Mouse (Mus musculus) activated CD4-positive, CD25-positive, alpha-beta regulatory T cell, adult 4 months (primary cell): ENCODE data around the gene Galntl6. TPM values are rescaled to one million over a fixed set of nuclear protein-coding genes. Genes with fewer than 3 reads are reported as not detected.
"Not testable (repeated sequence)": the region's sequence is repeated elsewhere in the genome, so short reads cannot be mapped to it uniquely, and the experiment has no call there.

Source experiments
- ATAC-seq: one replicate; pipeline ENCODE4 v1.8.0; 2017
- polyA plus RNA-seq, 2 experiments: library from polyadenylated mRNA; unstranded; fragments of 100-300 nt; shearing (Covaris generic); gene quantifications; one replicate each; pipeline ENCODE4 v1.2.1; 2017

Galntl6 gene
- polyA plus RNA-seq, 2 experiments from 2014 or later: 0.09 TPM; not detected in 1

GRCm38 (mm10) chr8:57837384-57837783, 1075.1 kb downstream of the Galntl6 start:
- ATAC-seq: no peak

DNA sequence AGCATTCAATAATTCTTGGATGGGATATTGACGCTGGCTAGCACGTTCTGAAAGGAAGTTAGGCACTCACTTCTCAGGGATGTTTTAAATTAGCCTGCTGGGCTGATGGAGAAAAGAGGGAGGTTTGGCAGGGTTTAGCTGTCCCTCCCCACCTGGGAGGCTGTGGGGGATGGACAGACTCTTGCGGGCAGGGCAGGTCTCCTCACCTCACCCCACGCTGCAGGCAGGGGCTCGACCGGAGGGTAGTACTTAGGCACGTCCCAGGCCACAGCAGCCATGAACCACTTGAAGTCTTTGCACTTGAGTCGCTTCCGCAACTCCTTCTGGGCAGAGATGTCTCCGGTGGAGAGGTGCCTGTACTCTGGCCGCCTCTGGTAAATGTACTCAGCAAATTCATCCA, 1075.5 kb downstream of the Galntl6 start:
- ATAC-seq: no peak

DNA sequence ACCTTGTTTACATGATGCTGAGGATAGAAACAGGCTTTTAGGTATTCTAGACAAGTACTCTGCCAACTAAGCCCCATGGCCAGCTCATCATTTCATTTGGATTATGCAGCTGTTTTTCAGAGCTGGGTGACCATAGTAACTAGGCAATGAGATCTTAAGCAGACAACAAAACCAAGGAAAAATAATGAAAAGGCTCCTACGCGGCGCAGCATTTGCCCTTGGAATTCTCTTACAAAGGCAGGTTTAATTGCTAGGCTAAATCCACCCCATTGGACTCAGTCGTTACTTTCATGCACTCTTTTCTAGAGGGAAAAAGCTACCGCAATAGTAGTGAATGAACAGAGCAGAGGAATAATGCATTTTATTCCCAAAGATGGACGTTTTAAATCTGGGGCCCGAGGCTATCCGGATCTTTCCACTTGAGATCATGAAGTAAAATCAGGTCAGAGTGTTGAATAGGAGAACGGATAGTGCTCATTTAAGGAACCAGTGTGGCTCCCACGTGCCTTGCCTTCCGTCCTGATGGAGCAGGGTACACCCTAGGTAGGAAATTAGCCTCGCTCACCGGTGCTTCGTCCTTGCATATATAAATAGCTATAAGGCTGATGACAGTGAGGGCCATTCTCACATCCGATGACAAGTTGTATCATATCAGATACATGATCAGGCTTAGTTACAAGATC, 1076.1 kb downstream of the Galntl6 start:
- no peak for ATAC-seq

DNA sequence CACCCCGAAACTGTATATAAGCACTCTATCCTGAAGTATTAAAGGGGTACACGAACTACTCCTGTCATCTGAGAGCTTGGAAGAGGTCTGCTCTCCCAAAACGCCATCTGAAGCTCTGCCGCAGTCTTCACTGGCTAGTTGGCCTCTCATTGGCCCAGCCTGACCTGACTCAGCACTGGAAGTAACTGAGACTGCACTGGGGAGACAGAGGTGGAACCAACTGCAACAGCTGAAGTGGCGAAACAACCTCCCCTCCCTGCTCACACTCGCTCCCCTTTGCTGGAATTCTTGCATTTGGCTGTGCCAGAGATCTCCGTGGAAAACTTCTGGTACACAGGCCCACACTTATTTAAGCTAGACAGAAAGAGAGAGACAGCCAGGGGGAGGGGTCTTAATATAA, 1089.3 kb downstream of the Galntl6 start:
- ATAC-seq: no peak

GRCm38 (mm10) chr8:57816034-57816433, 1096.4 kb downstream of the Galntl6 start:
- no peak for ATAC-seq

GRCm38 (mm10) chr8:57807060-57807459, 1105.4 kb downstream of the Galntl6 start:
- ATAC-seq: no peak

GRCm38 (mm10) chr8:57805094-57805493, 1107.3 kb downstream of the Galntl6 start:
- ATAC-seq: no peak

DNA sequence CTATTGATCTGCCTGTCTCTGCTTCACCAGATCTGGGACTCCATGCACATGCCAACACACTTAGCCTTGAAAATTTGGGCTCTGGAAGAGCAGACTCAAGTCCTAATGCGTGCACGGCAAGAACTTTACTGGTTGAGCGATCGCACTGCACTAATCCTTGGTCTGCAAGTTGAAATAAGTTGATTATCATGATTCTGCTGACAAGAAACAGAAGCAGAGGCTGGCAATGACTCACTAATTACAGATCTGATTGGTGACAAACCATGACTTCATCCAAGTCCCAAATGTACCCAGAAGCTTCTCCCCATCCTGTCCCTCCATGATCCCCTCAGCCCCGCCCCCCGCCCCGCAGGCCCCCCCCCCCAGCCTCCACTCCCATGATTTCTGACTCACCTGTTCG, 1108.6 kb downstream of the Galntl6 start:
- ATAC-seq: no peak

DNA sequence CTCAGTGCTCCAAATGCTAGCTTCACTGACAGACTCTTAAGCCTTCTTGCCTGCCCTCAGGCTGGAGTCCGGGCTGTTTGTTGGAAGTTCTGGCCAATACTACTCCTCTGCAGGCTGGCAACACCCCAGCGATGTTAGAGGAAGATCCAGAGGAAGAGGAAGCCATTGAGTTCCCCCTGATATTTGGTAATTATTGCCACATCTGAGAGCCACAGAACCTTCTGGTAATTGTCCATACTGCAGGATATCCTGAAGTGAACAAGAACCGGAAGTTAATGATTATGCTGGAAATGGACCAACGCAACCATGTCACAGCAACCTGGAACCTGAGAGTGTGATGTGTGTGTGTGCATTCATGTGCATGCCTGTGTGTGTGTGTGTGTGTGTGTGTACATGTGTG, 1111.2 kb downstream of the Galntl6 start:
- no peak for ATAC-seq

- peak; percentile 88 for ATAC-seq
These were observed 1112.1 kb downstream of the Galntl6 start for GRCm38 (mm10) chr8:57800327-57800726.

DNA sequence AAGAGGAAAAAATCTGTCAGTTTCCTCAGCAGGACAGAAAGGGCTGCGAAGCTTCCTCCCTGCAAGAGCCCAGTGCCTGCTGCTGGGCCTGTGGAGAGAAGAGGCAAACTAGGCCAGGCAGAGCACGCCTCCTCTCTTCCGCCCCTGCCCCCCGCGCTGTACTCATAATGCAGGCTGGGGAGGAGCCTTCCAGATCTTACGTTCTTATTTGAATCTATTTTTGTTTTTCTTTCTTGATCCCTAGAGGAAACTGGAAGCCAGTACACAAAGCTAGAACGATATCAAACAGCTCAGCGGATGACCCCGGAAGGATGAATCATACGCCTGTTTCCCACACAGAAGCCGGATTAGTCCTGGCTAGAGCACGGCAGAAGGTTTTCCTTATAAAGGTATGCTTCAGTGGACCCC, 1112.6 kb downstream of the Galntl6 start:
- ATAC-seq: peak; percentile 82

DNA sequence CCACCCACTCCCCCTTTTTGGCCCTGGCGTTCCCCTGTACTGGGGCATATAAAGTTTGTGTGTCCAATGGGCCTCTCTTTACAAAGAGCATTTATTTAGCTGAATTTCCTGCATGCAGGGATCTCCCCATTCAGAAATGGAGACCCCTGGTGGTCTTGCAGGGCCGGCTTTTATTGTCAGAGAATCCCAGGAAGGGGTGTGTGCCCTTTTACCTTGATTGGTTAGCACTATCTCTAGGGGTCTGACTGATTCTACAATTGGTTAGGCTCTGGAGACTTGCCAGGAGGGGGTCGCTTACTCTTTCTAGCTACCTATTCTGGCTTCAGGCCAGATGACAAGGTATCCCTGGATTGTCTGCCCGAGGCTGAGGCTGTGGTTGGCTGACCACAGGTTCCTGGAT, 1119.0 kb downstream of the Galntl6 start:
- no peak for ATAC-seq

GRCm38 (mm10) chr8:57792246-57792645, 1120.2 kb downstream of the Galntl6 start:
- ATAC-seq: no peak

DNA sequence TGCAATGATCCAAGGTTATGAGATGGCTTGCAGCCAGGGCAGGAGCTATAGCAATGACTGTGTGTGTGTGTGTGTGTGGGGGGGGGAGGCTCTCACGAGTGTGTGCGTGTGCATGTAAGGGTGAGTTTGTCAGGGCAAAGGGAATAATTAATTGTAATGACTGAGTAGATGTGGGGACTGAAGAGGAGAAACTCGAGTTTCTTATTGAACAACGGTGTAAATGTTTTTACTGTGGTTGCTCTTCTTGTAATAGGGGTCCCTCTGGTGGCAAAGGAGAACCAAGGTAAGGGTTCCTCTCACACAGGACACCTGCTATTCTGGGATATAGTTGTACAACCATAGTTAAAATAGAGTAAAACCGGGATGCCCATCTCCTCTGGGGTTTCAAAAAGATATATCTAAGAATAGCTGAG, 1121.1 kb downstream of the Galntl6 start:
- peak; percentile 62 for ATAC-seq

- no peak for ATAC-seq
These were observed 1132.9 kb downstream of the Galntl6 start for GRCm38 (mm10) chr8:57779551-57779950.

- no peak for ATAC-seq
These were observed 1134.3 kb downstream of the Galntl6 start for GRCm38 (mm10) chr8:57777988-57778721.

GRCm38 (mm10) chr8:57776723-57777122, 1135.7 kb downstream of the Galntl6 start:
- ATAC-seq: no peak

- ATAC-seq: no peak
These were observed 1139.6 kb downstream of the Galntl6 start for GRCm38 (mm10) chr8:57772732-57773265.

- no peak for ATAC-seq
These were observed 1144.9 kb downstream of the Galntl6 start for GRCm38 (mm10) chr8:57767541-57767940.

DNA sequence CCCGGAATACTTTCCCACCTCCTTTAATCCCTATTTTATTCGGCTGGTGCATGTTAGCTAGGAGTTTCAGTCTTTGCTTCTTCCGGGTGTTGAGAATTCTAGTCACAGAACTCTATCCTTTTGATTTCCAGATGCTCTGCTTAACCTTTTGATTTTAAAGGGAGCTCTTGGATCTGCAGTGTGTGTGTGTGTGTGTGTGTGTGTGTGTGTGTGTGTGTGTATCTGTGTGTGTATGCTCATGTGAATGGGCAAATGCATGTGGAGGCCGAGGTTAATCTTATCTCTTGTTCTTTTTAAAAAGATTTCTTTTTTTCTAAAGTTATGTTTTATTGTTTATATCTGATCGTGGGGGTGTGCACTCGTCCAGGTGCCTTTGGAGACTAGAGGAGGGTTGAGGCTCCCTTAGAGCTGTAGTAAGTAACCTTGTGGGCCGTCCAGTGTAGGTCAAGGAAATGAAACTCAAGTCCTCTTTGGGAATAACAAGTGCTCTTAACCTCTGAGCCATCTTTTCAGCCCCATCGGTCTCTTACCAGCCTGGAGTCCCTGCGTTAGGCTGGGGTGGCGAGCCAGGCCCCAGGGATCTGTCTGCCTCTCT, 1145.9 kb downstream of the Galntl6 start:
- ATAC-seq: no peak

- ATAC-seq: no peak
These were observed 1146.6 kb downstream of the Galntl6 start for GRCm38 (mm10) chr8:57765726-57766351.

DNA sequence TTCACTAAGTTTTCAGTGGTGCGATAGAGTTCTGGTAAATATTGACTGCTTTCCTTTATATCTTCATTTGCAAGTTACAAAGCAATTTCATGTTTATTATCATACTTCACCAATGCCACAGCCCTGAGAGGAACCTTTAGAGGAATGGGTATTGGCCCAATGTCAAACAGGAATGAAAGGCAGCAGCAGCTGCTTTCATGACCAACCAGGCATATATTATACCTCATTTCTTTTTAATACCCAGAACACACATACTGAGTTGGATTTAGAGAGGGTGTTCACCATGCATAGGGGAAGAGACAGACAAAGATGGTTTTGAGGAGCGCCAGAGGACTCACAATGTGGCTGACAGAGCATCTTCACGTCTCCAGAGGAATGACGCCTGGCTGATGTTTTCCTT, 1147.2 kb downstream of the Galntl6 start:
- ATAC-seq: no peak

DNA sequence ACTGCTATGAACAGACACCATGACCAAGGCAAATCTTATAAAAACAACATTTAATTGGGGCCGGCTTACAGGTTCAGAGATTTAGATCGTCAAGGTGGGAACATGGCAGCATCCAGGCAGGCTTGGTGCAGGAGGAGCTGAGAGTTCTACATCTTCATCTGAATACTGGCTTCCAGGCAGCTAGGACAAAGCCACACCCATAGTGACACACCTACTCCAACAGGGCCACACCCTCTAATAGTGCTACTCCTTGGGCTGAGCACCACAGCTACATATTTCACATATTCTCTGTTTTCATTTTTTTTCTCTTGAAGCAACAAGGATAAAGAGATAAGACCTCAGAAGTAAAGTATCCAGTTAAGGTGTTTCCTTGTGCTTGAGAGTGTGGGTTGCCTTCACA, 1149.8 kb downstream of the Galntl6 start:
- ATAC-seq: not testable (repeated sequence)
